Mouse (Mus musculus) left cerebral cortex, adult 2 months (tissue): ENCODE data around the gene Mcpt4. TPM values are rescaled to one million over a fixed set of nuclear protein-coding genes. Genes with fewer than 3 reads are reported as not detected.
"Not testable (repeated sequence)": the region's sequence is repeated elsewhere in the genome, so short reads cannot be mapped to it uniquely, and the experiment has no call there.

Source experiments
- DNase-seq, 2 experiments: peaks; one replicate each; pipeline ENCODE4 v3.0.0; 2021 to 2022; ENCODE audit warnings: low spot score in 2 of 2, mixed read lengths in 1 of 2; ENCODE audit errors: extremely low spot score in 1 of 2
- H3K27ac ChIP-seq: fragments of 200-600 bp; 2 replicates; pipeline ENCODE4 v1.8.1; 2022
- H3K4me3 ChIP-seq: fragments of 200-600 bp; 2 replicates; pipeline ENCODE4 v1.8.1; 2022
- CTCF ChIP-seq: fragments of 200-600 bp; IDR thresholded peaks from 2 replicates; pipeline ENCODE4 v1.8.1; 2022; ENCODE audit warnings: antibody characterized with exemption, mild to moderate bottlenecking, moderate library complexity
- intact Hi-C: fragments of 180-260 bp; cut with DNase I; formaldehyde crosslinking; loops from one replicate; pipeline ENCODE4 v1.15.1; 2025
- microRNA-seq, 2 experiments: library from miRNA; unstranded; fragments of <30 nt; microRNA quantifications; one replicate each; pipeline ENCODE4 v1.2.0; 2021
- total RNA-seq, 2 experiments: library from RNA; stranded (reverse); gene quantifications; 2 replicates each; pipeline ENCODE4 v1.2.3; 2021

Gene Mcpt4
- total RNA-seq, 2 experiments from 2014 or later: not detected

DNA sequence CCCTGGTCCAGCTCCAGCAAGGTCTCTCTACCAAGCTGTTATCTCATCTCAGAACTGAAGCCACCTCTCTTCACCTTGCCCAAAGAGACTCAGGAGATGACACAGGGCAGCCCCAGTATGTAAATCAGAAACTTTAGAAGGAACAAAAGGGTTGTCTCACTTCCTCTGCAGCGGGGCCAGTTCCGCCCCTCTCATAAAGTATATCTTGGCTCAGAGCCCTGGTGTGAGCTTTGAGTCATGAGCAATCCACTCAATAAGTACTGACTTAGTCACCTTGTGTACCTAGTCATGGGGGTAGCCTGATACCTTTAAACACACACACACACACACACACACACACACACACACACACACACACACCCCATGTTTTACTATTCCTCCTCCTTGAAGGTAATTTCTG is 27.7 kb downstream of the Mcpt4 start:
- no peak for TF ChIP-seq CTCF
- DNase-seq: no peak
- Histone ChIP-seq H3K4me3 (no peak overlapping the region), H3K27ac (no peak overlapping the region)
- intact Hi-C loops: no loop called here

DNA sequence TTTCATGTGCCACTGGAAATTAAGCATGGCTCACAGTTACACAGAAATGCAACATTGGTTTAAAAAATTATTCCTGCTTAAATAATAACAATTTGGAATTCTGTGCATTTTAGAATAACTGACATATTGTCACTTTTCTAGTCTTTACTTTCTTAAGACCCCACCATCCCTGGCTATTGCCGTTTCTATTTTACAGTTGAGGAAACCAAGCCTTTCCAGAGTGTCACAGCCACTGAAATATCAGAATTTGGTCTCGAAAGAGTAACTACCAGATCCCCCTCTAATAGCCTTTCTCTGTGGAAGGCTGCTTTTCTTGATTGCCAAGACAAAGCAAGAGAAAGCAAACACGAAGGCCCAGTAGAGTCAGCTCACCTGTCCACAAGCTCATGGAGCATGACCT is 31.7 kb downstream of the Mcpt4 start, which contains the start of gene Mcpt9:
Gene Mcpt9 (minus strand): TSS at position 101 of the 400 bp plus-strand sequence.
- H3K4me3 ChIP-seq, H3K27ac ChIP-seq: not testable (repeated sequence)

DNA sequence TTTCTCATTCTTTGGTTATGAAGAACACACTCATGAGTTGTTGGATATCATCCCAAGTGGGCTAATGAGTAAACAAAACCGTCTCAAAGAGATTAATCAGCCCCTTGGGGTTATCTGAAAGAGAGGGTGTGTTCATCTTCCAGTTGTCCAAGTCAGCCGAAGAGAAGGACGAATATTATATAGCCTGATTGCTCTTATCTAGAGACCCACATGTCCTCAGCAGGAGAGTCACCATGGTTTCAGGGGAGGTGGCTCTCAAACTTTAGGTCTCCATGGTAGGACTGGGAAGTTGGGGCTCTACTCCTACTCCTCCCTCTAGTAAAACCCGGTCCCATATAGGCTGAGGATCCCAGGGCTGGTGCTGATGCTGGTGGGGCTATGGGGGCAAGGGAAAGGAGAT is 40.8 kb downstream of the Mcpt4 start:
- H3K27ac ChIP-seq, H3K4me3 ChIP-seq, intact Hi-C loops, DNase-seq: not testable (repeated sequence)

More for the DNA sequence above, 31.7 kb downstream of the Mcpt4 start, which contains the start of gene Mcpt9:
- intact Hi-C loops, DNase-seq: not testable (repeated sequence)

DNA sequence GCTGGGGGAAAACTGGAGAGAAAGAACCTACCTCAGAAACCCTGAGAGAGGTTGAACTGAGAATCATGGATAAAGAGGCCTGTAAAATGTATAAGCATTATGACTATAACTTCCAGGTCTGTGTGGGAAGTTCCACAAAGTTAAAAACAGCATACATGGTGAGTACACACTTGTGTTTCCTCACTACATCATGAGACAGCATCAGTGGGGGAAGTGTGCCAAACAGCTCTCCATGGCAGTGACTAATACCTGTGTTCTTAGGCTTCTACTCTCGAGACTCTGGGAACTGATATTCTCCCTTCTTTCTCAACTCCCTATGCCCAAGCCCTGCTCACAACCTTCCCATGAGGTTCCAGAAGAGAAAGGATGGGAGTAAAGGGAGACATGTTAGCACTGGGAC is 42.7 kb downstream of the Mcpt4 start:
- no peak for TF ChIP-seq CTCF
- DNase-seq: peak in 1 of 2 experiments; percentile 12
- intact Hi-C loops: no loop called here
- no peak overlapping the region for H3K27ac ChIP-seq
- no peak overlapping the region for H3K4me3 ChIP-seq

DNA sequence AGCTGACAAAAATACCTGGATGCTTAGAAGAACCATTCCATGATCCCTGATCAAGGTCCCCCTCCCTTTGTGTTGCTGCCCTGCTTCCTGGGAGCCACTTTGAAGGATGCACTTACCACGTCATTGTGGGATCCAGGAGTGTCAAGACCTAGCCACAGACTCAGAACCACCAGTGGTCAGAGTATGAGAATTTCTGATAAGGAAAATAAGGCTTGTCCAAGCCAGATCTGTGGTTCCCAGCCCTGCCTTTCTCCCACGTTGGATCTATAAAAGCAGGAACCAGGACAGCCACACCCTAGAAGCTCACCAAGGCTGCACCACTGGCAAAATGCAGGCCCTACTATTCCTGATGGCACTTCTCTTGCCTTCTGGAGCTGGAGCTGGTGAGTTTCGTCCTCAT is 44.4 kb downstream of the Mcpt4 start, which contains the start of gene Mcpt1:
Gene Mcpt1 (plus strand): TSS at position 301 of the 400 bp plus-strand sequence.
- intact Hi-C loops, DNase-seq, H3K4me3 ChIP-seq, H3K27ac ChIP-seq: not testable (repeated sequence)

DNA sequence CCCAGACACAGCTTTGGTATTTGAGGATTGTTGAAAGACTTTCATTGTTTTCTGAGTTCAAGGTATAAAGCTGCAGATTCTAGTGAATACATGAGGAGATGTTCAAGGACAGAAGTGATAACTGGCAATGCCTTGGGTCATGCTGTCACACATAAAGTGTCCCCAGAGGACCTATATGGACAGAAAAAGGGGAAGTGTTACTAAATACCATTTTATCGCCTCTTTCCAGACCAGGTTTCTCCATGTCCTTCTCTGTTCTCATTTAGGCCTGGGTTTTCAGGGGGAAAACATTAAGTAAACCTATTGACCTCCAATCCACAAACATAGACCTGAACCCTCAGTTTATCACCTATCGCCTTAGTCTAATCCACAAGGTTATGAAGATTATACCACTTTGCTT is 48.2 kb downstream of the Mcpt4 start:
- no peak for DNase-seq
- TF ChIP-seq CTCF: no peak
- H3K4me3 ChIP-seq: no peak overlapping the region
- H3K27ac ChIP-seq: no peak overlapping the region
- intact Hi-C loops: no loop called here

DNA sequence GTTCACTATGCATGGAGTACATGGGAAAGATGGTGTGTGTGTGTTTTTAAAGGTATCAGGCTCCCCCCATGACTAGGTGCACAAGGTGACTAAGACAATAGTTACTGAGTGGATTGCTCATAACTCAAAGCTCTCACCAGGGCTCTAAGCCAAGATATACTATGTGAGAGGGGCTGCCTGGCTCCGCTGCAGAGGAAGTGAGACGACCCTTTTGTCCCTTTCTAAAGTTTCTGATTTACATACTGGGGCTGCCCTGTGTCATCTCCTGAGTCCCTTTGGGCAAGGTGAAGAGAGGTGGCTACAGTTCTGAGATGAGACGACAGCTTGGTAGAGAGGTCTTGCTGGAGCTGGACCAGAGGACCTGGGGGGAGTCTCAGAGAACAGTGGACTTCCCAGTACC is 49.0 kb downstream of the Mcpt4 start:
- TF ChIP-seq CTCF: no peak
- no peak overlapping the region for H3K27ac ChIP-seq
- no peak overlapping the region for H3K4me3 ChIP-seq
- intact Hi-C loops: no loop called here
- no peak for DNase-seq

Small RNA genes within 50 kb of the gene (microRNA-seq; reads per million reads assigned to microRNA genes)
- gene Mir6949: 0 reads per million in 2 experiments

Other genes starting within 250 kb of the Mcpt4 start
- gene Nfatc4, start 239.2 kb downstream of the Mcpt4 start, total RNA-seq: 1 to 10 TPM; 1.1 to 2.6 TPM
- 1 to 10 TPM; 6.4 to 8.4 TPM for gene Nynrin, start 208.3 kb downstream of the Mcpt4 start, total RNA-seq
- under 1 TPM; 0.20 to 0.26 TPM for gene Cbln3, start 177.9 kb downstream of the Mcpt4 start, total RNA-seq
- 10 to 100 TPM; 11.9 to 12.0 TPM for gene Khnyn, start 177.4 kb downstream of the Mcpt4 start, total RNA-seq
- 10 to 100 TPM; 91.3 to 96.9 TPM for gene Sdr39u1, start 162.0 kb downstream of the Mcpt4 start, total RNA-seq
- not detected for gene Cma1, start 117.6 kb downstream of the Mcpt4 start, total RNA-seq
- gene Cma2, start 111.3 kb downstream of the Mcpt4 start, total RNA-seq: not detected
- not detected for gene Mcpt1, start 44.3 kb downstream of the Mcpt4 start, total RNA-seq
- gene Mcpt9, start 31.8 kb downstream of the Mcpt4 start, total RNA-seq: not detected
- gene Mcpt2, start 20.3 kb downstream of the Mcpt4 start, total RNA-seq: not detected
- not detected for gene Mcpt8, start 23.0 kb upstream of the Mcpt4 start, total RNA-seq
- not detected for gene Ctsg, start 40.3 kb upstream of the Mcpt4 start, total RNA-seq
- gene Gzme, start 58.3 kb upstream of the Mcpt4 start, total RNA-seq: not detected
- not detected for gene Gzmd, start 70.3 kb upstream of the Mcpt4 start, total RNA-seq
- not detected for gene Gzmg, start 97.3 kb upstream of the Mcpt4 start, total RNA-seq
- not detected for gene Gzmn, start 112.3 kb upstream of the Mcpt4 start, total RNA-seq
- gene Gzmf, start 149.1 kb upstream of the Mcpt4 start, total RNA-seq: not detected
- gene Gzmc, start 172.3 kb upstream of the Mcpt4 start, total RNA-seq: not detected
- gene Gzmb, start 199.9 kb upstream of the Mcpt4 start, total RNA-seq: not detected